Mouse (Mus musculus) adrenal gland, adult (tissue): Measurements from ENCODE around the gene Tlr4.

Experiments
- DNase-seq, 2 experiments: peaks; one replicate each; pipeline ENCODE4 v3.0.0; 2022 to 2023; ENCODE audit warnings: low spot score in 1 of 2; ENCODE audit not compliant: inconsistent age in 2 of 2

Gene Tlr4

GRCm38 (mm10) chr4:66827463-66828162 is at the start of gene Tlr4:
Gene Tlr4 (plus strand): TSS chr4:66827584.
- peak; percentile 69 to 86 for DNase-seq

GRCm38 (mm10) chr4:66794283-66794682 is 33.1 kb upstream of the Tlr4 start:
- DNase-seq: no peak

DNA sequence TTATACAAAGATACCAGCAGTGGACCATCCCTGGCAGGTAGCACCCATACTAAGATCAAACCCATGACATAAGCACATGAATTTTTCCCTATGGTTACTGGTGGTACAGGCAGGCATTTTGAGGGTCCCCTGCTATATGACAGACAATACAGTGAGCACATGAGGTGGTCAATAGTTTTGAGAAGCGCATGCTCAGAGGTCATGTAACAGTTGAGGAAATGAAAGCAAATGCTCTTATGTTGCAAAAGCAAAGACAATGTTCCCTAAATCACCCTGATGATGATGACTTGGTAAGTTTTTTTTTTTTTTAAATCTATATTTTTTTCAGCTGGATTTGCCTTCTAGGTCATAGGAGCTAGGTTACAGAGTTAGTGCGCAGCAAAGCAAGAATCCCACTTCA is 30.7 kb upstream of the Tlr4 start:
- DNase-seq: no peak

GRCm38 (mm10) chr4:66804552-66805301 is 22.7 kb upstream of the Tlr4 start:
- no peak for DNase-seq

- no peak for DNase-seq
Observed at GRCm38 (mm10) chr4:66805747-66806146, 21.6 kb upstream of the Tlr4 start.

DNA sequence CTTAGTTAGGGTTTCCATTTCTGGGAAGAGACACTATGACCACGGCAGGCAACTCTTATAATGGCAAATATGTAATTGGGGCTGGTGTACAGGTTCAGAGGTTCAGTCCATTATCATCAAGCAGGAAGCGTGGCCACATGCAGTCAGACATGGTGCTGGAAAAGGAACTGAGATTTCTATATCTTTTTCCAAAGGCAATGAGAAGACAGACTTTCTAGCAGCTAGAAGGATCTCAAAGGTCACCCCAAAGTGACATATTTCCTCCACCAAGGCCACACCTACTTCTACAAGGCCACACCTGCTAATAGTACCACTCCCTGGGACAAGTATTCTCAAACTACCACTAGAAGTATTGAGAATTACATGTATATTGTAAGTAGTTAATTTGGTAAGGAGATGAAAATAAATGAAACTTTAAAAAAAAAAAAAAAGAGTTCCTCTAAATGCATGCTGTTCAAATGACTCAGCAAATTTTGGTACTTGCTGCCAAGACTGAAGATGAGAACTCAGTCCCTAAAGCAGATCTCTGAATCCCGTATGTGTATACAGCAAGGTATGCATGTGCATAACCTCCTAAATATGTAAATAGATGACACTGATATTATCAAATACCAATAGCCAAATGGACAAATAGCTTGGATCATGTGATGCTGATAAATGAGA is 10.9 kb upstream of the Tlr4 start:
- no peak for DNase-seq

- no peak for DNase-seq
Observed at GRCm38 (mm10) chr4:66821171-66821570, 6.2 kb upstream of the Tlr4 start.

DNA sequence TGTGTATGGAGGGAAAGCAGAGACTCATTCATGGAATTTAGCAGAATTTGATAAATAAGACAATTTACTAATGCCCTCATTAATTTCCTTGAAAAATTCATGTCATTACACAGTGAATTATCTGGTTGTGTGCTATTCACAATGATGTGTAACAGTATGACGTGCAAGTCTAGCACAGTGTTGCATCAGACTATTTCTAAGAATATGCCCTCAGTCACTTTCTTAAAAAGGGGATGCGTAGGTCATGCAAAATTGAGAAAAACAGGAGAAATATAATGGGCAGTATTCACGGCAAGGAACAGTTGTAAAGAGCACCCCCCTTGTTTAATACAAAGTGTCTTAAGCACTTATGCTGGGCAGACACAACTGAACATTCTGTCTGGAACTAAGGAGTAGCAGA is 5.6 kb upstream of the Tlr4 start:
- no peak for DNase-seq

DNA sequence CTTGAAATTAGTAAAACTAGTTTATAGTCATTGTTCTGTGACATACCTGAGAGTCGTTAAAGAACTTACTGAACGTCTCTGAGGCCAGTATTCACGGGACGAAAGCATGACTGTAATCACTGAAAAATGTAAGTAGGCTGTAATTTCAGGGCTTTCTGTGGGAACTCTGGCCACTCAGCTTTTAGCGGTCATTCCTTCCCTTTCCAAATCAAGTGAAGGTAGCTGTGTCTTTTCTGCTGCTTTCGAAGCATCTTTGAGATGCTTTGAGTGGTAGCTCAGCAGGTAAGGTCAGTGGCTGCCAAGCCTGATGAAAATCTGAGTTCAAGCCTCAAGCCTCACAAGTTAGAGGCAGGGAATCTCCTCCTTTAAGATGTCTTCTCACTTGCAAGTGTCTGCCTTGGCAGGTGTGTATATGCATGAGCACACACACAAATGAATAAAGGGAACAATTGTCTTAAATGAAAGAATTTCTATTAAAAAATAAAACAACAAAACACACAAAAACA is 832 bp downstream of the Tlr4 start:
- DNase-seq: peak in 1 of 2 experiments; percentile 43

GRCm38 (mm10) chr4:66828686-66829085 is 1.3 kb downstream of the Tlr4 start:
- DNase-seq: peak in 1 of 2 experiments; percentile 77

DNA sequence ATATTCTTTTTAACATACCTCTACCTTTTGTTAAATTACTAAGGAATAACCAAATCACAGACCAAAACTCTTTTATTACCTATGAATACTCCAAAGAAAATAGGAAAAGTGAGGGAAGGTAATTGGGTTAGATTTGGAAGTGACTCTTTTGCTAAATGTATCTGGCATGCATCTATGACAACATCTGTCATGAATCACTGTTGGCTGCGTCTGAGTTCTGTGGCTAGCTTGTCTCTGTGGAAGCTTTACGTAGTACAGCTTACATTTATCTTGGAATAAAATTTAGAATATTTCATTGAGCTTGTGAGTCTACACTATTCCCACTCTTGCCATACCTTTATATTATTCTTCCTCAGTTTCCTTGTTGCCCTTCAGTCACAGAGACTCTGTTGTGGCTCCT is 10.7 kb downstream of the Tlr4 start:
- DNase-seq: no peak

DNA sequence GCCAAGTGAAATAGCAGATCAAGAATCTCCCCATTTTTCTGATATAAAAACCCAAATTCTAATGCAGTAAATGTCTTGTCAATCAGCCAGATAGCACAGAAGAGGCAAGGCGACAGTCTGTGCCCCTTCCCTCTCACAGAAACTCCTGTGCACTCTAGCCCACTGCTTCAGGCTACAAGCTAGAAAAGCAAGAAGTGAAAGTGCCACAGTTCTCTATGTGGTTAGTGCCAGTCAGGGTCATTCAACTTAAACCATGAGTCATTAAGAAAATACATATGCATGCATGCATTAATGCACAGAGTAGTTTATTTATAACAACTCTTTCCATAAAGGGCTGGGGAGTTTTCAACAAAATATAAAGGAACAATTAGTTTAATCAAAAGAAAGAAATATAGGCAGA is 15.9 kb downstream of the Tlr4 start:
- no peak for DNase-seq

GRCm38 (mm10) chr4:66852011-66852410 is 24.6 kb downstream of the Tlr4 start:
- DNase-seq: peak in 1 of 2 experiments; percentile 80

GRCm38 (mm10) chr4:66856992-66857391 is 29.6 kb downstream of the Tlr4 start:
- DNase-seq: peak in 1 of 2 experiments; percentile 37

GRCm38 (mm10) chr4:66869919-66870318 is 42.5 kb downstream of the Tlr4 start:
- peak in 1 of 2 experiments; percentile 75 for DNase-seq

DNA sequence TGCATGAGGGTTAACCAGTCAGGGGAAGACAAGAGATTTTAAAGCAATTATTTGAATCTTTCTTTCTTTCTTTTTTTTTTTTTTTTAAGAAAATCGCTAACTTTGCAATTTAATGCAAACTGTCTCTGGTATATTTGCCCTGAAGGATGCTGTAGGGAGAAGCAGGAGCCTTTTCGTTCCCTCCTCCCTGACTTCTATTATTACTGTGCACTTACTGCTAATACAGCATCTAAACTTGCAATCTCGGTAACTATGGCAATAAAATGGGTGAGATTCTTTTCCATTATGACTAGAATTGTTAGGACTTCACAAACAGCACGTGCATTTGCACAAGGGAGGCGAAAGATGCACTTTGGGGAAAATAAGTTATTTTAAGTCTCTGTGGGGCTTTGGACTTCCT is 44.6 kb downstream of the Tlr4 start:
- no peak for DNase-seq

DNA sequence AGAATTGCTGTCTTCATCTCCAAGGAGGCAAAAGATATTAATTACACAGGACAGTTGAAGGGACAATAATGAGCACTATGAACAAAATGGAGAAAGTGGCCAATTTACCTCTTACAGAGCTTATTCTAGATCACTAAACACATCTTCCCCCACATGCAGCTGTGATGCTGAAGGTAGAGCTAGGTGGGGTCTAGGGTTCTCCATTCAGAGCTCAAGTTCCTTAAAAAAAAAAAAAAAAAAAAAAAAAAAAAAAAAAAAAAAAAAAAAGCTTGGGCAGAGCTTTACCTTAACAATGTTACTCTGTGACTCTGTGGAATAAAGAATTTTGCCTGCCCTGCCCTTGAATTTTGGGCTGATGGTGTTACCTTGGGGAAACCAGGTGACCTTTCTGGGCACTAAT is 46.0 kb downstream of the Tlr4 start:
- DNase-seq: no peak

DNA sequence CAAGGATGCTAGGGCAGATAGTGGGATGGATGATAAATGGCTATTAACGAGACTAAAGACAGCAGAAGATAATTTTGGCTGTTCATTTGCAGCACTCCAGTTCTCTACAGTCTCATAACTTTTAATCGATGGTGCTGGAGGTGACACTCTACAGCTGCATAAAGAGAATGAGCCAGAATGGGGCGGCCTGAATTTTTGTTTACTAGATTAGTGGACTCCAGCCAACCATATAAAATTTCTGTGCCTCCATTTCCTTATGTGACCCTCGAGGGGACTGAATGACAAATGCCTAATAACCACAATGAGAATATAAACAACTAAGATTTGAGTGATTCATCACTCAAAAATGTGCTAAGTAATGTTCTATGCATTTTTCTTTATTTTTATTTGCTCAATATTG is 48.4 kb downstream of the Tlr4 start:
- no peak for DNase-seq

- DNase-seq: no peak
Observed at GRCm38 (mm10) chr4:66877609-66878008, 50.2 kb downstream of the Tlr4 start.

DNA sequence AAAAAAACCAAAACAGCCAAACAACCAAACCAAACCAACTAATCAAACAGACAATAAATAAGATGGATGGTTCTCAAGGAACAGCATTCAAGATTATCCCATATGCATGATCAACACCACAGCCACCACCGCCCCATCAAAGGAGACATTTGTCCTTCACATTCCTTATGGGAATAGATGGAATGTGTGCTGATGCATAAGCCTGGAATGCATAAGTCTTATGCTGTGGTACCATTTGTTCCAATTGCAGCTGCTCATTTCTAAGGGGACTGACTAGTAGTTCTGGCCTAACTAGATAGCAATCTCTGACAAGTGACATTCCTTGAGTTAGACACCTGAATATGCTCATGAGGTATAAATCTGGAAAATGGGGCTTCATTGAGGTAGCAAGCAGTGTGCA is 54.1 kb downstream of the Tlr4 start:
- no peak for DNase-seq

DNA sequence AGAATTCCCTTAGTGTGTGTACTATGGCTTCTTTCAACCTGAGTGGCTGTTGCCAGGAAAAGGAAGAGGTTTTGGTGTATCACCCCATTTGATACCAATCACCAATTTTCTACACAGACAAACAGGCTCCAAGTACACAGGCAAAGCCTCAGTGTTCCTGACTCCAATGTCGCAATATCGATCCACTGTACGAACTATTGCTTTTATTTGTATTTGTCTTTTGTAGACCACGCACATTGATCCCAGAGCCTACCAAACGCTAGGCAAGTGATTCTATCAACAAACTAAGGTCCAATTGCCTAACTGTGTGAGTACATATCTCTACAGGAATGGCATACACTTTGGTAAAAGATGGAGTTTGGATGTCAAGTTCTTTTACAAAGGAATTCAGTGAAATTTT is 55.9 kb downstream of the Tlr4 start:
- no peak for DNase-seq

GRCm38 (mm10) chr4:66894547-66894946 is 67.2 kb downstream of the Tlr4 start:
- peak in 1 of 2 experiments; percentile 44 for DNase-seq
